ENCODE assay signal across 23 mouse cellular contexts in the genomic region with DNA sequence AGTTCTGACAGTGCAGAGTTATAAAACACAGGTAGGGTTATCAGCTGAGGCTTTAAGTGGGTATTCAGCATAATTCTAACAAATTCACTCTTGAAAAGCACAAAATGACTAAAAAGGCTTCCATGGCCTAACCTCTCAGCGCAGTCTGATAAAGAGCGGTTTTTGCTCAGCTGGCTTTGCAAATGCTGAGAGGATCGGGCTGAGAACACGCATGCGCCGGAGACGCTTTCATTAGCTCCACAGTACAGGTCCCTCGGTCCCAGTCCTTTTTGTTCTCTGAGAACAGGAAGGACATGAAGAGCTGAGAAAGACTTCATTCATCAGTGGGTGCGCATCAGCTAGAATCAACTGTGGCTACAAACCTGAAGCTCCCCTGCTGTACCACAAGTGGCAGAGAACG.
DNase-seq lines count a peak whose midpoint lies in the region; ATAC-seq and TF ChIP-seq lines count a peak whose summit lies in the region.
"Had no signal": no experiment of that assay in that cellular context is flagged by ENCODE, and none has a peak within 500 bp of the region (broad histone marks: within the 10 kb centered on the region; RNA-seq: fewer than 3 reads in every experiment).

No protein-coding gene starts in this region.

- no peak for TF ChIP-seq CTCF in left cerebral cortex, adult 2 months (IDR thresholded peaks at IDR 0.05)
- TF ChIP-seq CTCF in brain, embryonic 14.5 days (IDR thresholded peaks at IDR 0.05; ENCODE audit: borderline replicate concordance, extremely low read depth, insufficient read depth, insufficient read length) = no peak
- no peak for TF ChIP-seq CTCF in hindbrain, postnatal 0 days (IDR thresholded peaks at IDR 0.05; ENCODE audit: low read depth)

- H3K4me2 ChIP-seq in forebrain, embryonic 13.5 days = peak overlapping the region; percentile 40
- no peak overlapping the region for H3K4me2 ChIP-seq in hindbrain, postnatal 0 days (ENCODE audit: low read depth, low read length)
- H3K4me2 ChIP-seq: heart, embryonic 13.5 days; limb, embryonic 13.5 days; liver, embryonic 13.5 days; lung, embryonic 15.5 days had no signal

- no peak for DNase-seq in forebrain, embryonic 10.5 days (ENCODE audit: extremely low spot score, low spot score)
- DNase-seq in left cerebral cortex, adult 2 months (ENCODE audit: extremely low spot score in 1 of 2, low spot score in 2 of 2) = no peak
- no peak for DNase-seq in left cerebral cortex, postnatal 4 days
- DNase-seq in brain, embryonic 14.5 days (ENCODE audit: low read depth) = peak; percentile 87
- DNase-seq in hindbrain, postnatal 0 days (ENCODE audit: low spot score) = peak; percentile 28
- no peak for DNase-seq in testis, postnatal 10 days (ENCODE audit: low spot score)
- no peak for DNase-seq in spleen, postnatal 4 days (ENCODE audit: low spot score in 2 of 2)
- DNase-seq: adrenal gland, postnatal 10 days; cerebellum, adult 2 months; cerebellum, postnatal 36 days; gastrocnemius, postnatal 10 days; kidney, adult 8-10 months; kidney, postnatal 25 days; layer of hippocampus, adult 9-11 months; liver, embryonic 13.5 days; lung, postnatal 4 days had no signal

- peak overlapping the region; percentile 66 for H3K27ac ChIP-seq in forebrain, embryonic 13.5 days
- no peak overlapping the region for H3K27ac ChIP-seq in forebrain, embryonic 10.5 days
- H3K27ac ChIP-seq in left cerebral cortex, adult 2 months = no peak overlapping the region
- no peak overlapping the region for H3K27ac ChIP-seq in hindbrain, postnatal 0 days
- H3K27ac ChIP-seq: heart, embryonic 13.5 days; limb, embryonic 13.5 days; liver, embryonic 13.5 days; lung, embryonic 15.5 days; stomach, postnatal 0 days had no signal

- 57% methylated on average over 10 of the region's 10 CpGs for WGBS in forebrain, embryonic 13.5 days
- WGBS in forebrain, embryonic 10.5 days = 89% methylated on average over 10 of the region's 10 CpGs
- 81% methylated on average over 10 of the region's 10 CpGs for WGBS in hindbrain, postnatal 0 days

- no peaks in the 10 kb centered on the region for H3K9me3 ChIP-seq in forebrain, embryonic 13.5 days (replicated peaks)
- H3K9me3 ChIP-seq in forebrain, embryonic 10.5 days = no peaks in the 10 kb centered on the region
- H3K9me3 ChIP-seq in hindbrain, postnatal 0 days (ENCODE audit: low read length) = no peaks in the 10 kb centered on the region
- H3K9me3 ChIP-seq: heart, embryonic 13.5 days; limb, embryonic 13.5 days; liver, embryonic 13.5 days; lung, embryonic 15.5 days had no signal

- H3K9ac ChIP-seq in forebrain, embryonic 13.5 days = no peak overlapping the region
- no peak overlapping the region for H3K9ac ChIP-seq in hindbrain, postnatal 0 days (replicated peaks; ENCODE audit: low read length)
- H3K9ac ChIP-seq: heart, embryonic 13.5 days; limb, embryonic 13.5 days; liver, embryonic 13.5 days; lung, embryonic 15.5 days had no signal

- no peak for TF ChIP-seq POLR2A in brain, embryonic 14.5 days (IDR thresholded peaks at IDR 0.05; ENCODE audit: borderline replicate concordance, extremely low read depth, insufficient read depth, insufficient read length, poor library complexity, severe bottlenecking)

- no peaks in the 10 kb centered on the region for H3K27me3 ChIP-seq in forebrain, embryonic 13.5 days
- H3K27me3 ChIP-seq in forebrain, embryonic 10.5 days (ENCODE audit: poor library complexity, severe bottlenecking) = no peaks in the 10 kb centered on the region
- no peaks in the 10 kb centered on the region for H3K27me3 ChIP-seq in hindbrain, postnatal 0 days (ENCODE audit: insufficient read depth, low read length)
- H3K27me3 ChIP-seq: heart, embryonic 13.5 days; limb, embryonic 13.5 days; liver, embryonic 13.5 days; lung, embryonic 15.5 days; Patski had no signal

- H3K4me1 ChIP-seq in forebrain, embryonic 13.5 days = peaks cover 31% of the 10 kb centered on the region
- peaks cover 8% of the 10 kb centered on the region; the same call in 1 of the 2 replicates for H3K4me1 ChIP-seq in forebrain, embryonic 10.5 days
- no peaks in the 10 kb centered on the region for H3K4me1 ChIP-seq in hindbrain, postnatal 0 days (ENCODE audit: insufficient read depth, low read length)
- H3K4me1 ChIP-seq: heart, embryonic 13.5 days; limb, embryonic 13.5 days; liver, embryonic 13.5 days; lung, embryonic 15.5 days had no signal

- no peak overlapping the region for H3K4me3 ChIP-seq in forebrain, embryonic 13.5 days
- no peak overlapping the region for H3K4me3 ChIP-seq in forebrain, embryonic 10.5 days
- peak overlapping the region; percentile 27 for H3K4me3 ChIP-seq in left cerebral cortex, adult 2 months
- H3K4me3 ChIP-seq in hindbrain, postnatal 0 days (ENCODE audit: low read length) = no peak overlapping the region
- H3K4me3 ChIP-seq: heart, embryonic 13.5 days; limb, embryonic 13.5 days; liver, embryonic 13.5 days; lung, embryonic 15.5 days had no signal

- no peaks in the 10 kb centered on the region for H3K36me3 ChIP-seq in forebrain, embryonic 13.5 days (ENCODE audit: poor library complexity, severe bottlenecking)
- no peaks in the 10 kb centered on the region for H3K36me3 ChIP-seq in forebrain, embryonic 10.5 days (replicated peaks)
- H3K36me3 ChIP-seq in hindbrain, postnatal 0 days (ENCODE audit: insufficient read depth, low read length) = no peaks in the 10 kb centered on the region
- H3K36me3 ChIP-seq: heart, embryonic 13.5 days; limb, embryonic 13.5 days; liver, embryonic 13.5 days; lung, embryonic 15.5 days had no signal

- ATAC-seq in forebrain, embryonic 13.5 days = peak; percentile 85
- ATAC-seq in hindbrain, postnatal 0 days = no peak
- ATAC-seq: CD4-positive, CD25-positive, alpha-beta regulatory T cell, adult 4 months; Patski had no signal

- intact Hi-C loops in left cerebral cortex, adult 2 months (cut with DNase I) = no loop called here
- intact Hi-C loops in left cerebral cortex, postnatal 4 days (cut with DNase I) = no loop called here

Comparison
In these comparisons a context has a peak if more than half of its experiments do, and no peak if none do; other contexts are left out.
1. DNase-seq: peak in brain, embryonic 14.5 days (single experiment) and hindbrain, postnatal 0 days (single experiment); none in forebrain, embryonic 10.5 days (single experiment), left cerebral cortex, adult 2 months (0 of 2), left cerebral cortex, postnatal 4 days (single experiment), testis, postnatal 10 days (single experiment) and spleen, postnatal 4 days (0 of 2).